Mouse (Mus musculus): ENCODE results near the gene Sp7. TPM values are rescaled to one million over a fixed set of nuclear protein-coding genes. Genes with fewer than 3 reads are reported as not detected.

Sp7 gene
- total RNA-seq, 2 experiments from 2014 or later = not detected

- DNase-seq = no peak
Measured at GRCm38 (mm10) chr15:102388942-102389341, 22.0 kb upstream of the Sp7 start.

GRCm38 (mm10) chr15:102386640-102387039, 19.7 kb upstream of the Sp7 start:
- no peak for DNase-seq

- DNase-seq = no peak
Measured at GRCm38 (mm10) chr15:102383671-102384070, 16.7 kb upstream of the Sp7 start.

GRCm38 (mm10) chr15:102381575-102381974, 14.6 kb upstream of the Sp7 start:
- DNase-seq = peak; percentile 70

- peak; percentile 80 for DNase-seq
Measured at GRCm38 (mm10) chr15:102377810-102378262, 10.9 kb upstream of the Sp7 start.

GRCm38 (mm10) chr15:102377163-102377543, 10.2 kb upstream of the Sp7 start:
- DNase-seq = peak; percentile 85

- peak; percentile 68 for DNase-seq
Measured at GRCm38 (mm10) chr15:102376453-102377162, 9.6 kb upstream of the Sp7 start.

GRCm38 (mm10) chr15:102370727-102371126, 3.7 kb upstream of the Sp7 start:
- no peak for DNase-seq

- no peak for DNase-seq
Measured at GRCm38 (mm10) chr15:102369972-102370371, 3.0 kb upstream of the Sp7 start.

- no peak for DNase-seq
Measured at GRCm38 (mm10) chr15:102366238-102366637, 744 bp downstream of the Sp7 start.

- DNase-seq = no peak
Measured at GRCm38 (mm10) chr15:102364678-102365077, 2.3 kb downstream of the Sp7 start.

- no peak for DNase-seq
Measured at GRCm38 (mm10) chr15:102362648-102363047, 4.3 kb downstream of the Sp7 start.

- DNase-seq = no peak
Measured at GRCm38 (mm10) chr15:102358834-102359233, 8.1 kb downstream of the Sp7 start.

GRCm38 (mm10) chr15:102358126-102358525, 8.9 kb downstream of the Sp7 start:
- DNase-seq = no peak

- DNase-seq = no peak
Measured at GRCm38 (mm10) chr15:102356501-102357325, 10.3 kb downstream of the Sp7 start.

GRCm38 (mm10) chr15:102355871-102356441, 11.0 kb downstream of the Sp7 start:
- DNase-seq = no peak

- peak; percentile 35 for DNase-seq
Measured at GRCm38 (mm10) chr15:102355134-102355870, 11.7 kb downstream of the Sp7 start.

- no peak for DNase-seq
Measured at GRCm38 (mm10) chr15:102353986-102354385, 13.0 kb downstream of the Sp7 start.

GRCm38 (mm10) chr15:102352177-102352576, 14.8 kb downstream of the Sp7 start:
- no peak for DNase-seq

GRCm38 (mm10) chr15:102350942-102351291, 16.1 kb downstream of the Sp7 start:
- DNase-seq = no peak

- DNase-seq = peak; percentile 92
Measured at GRCm38 (mm10) chr15:102350138-102350941, 16.6 kb downstream of the Sp7 start, which contains the start of gene Aaas. Aaas (minus strand) TSS chr15:102350771.

Measured in gastrocnemius, postnatal 25 days (tissue).